Mouse (Mus musculus): ENCODE results near the gene Shisal2a. TPM values are rescaled to one million over a fixed set of nuclear protein-coding genes. Genes with fewer than 3 reads are reported as not detected.

Gene Shisal2a
- polyA plus RNA-seq, 1 experiment from 2014 or later: 5.6 TPM

- WGBS: 90% methylated on average over 10 of the region's 10 CpGs
- Histone ChIP-seq H3K4me3 (no peak overlapping the region), H3K9me3 (no peaks in the 10 kb centered on the region), H3K4me1 (peaks cover 10% of the 10 kb centered on the region; the same call in 1 of the 2 replicates), H3K36me3 (replicated peaks) (peaks cover 38% of the 10 kb centered on the region), H3K27ac (replicated peaks) (no peak overlapping the region), H3K27me3 (replicated peaks; ENCODE audit: low read depth, poor library complexity, severe bottlenecking) (no peaks in the 10 kb centered on the region)
- DNase-seq (ENCODE audit: low spot score): no peak
Observed at GRCm38 (mm10) chr4:108400395-108400794, 17.2 kb upstream of the Shisal2a start.

GRCm38 (mm10) chr4:108394236-108394635 is 11.1 kb upstream of the Shisal2a start:
- Histone ChIP-seq H3K9me3 (no peaks in the 10 kb centered on the region), H3K4me3 (no peak overlapping the region), H3K4me1 (no peaks in the 10 kb centered on the region), H3K27me3 (replicated peaks; ENCODE audit: low read depth, poor library complexity, severe bottlenecking) (no peaks in the 10 kb centered on the region), H3K27ac (replicated peaks) (no peak overlapping the region), H3K36me3 (replicated peaks) (no peaks in the 10 kb centered on the region)
- no peak for DNase-seq (ENCODE audit: low spot score)

DNA sequence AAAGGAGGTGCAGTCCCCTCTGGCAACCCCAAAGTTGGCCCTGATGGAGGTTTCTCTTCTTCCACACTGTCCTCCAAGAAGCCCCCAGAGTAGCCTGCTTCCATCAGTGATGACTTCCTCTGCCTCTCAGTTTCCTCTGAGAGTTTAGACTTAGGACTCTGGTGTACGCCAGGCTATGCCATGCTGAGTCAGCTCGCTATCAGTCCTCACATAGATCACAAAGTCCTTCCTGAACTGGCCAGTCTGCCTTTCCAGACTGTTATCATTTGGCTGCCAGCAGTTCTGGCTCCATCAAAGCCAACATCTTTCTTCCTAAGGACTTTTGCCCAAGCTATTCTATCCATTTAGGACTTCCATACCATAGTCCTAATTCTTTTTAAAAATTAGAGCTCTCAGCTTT is 9.4 kb upstream of the Shisal2a start:
- 76% methylated on average over 2 of the region's 2 CpGs for WGBS
- Histone ChIP-seq H3K27me3 (replicated peaks; ENCODE audit: low read depth, poor library complexity, severe bottlenecking) (no peaks in the 10 kb centered on the region), H3K27ac (replicated peaks) (no peak overlapping the region), H3K9me3 (no peaks in the 10 kb centered on the region), H3K36me3 (replicated peaks) (no peaks in the 10 kb centered on the region), H3K4me3 (no peak overlapping the region), H3K4me1 (peaks cover 16% of the 10 kb centered on the region)
- DNase-seq (ENCODE audit: low spot score): no peak

DNA sequence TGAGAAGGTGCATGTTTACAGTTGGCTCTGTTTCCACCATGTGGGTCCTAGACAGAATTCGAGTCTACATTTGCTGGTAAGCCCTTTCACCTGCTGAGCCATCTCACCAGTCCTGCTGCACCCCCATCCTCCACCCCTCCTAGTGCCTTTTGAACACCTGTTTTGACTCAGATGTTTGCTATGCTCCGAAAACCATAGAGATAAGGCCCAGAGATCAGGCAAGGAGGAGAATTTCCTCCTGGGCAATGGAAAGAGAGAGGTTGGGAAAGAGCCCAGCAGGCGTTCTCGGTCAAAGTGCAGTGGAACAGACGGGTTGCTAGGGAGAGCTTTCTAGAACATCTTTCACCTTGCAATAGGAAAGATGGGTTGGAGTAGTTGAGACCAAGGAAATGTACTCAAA is 8.0 kb upstream of the Shisal2a start:
- no peak overlapping the region for H3K27ac ChIP-seq (replicated peaks)
- H3K4me1 ChIP-seq: peaks cover 26% of the 10 kb centered on the region
- no peaks in the 10 kb centered on the region for H3K36me3 ChIP-seq (replicated peaks)
- H3K4me3 ChIP-seq: no peak overlapping the region
- 84% methylated on average over 5 of the region's 5 CpGs for WGBS
- DNase-seq (ENCODE audit: low spot score): no peak
- no peaks in the 10 kb centered on the region for H3K9me3 ChIP-seq
- H3K27me3 ChIP-seq (replicated peaks; ENCODE audit: low read depth, poor library complexity, severe bottlenecking): no peaks in the 10 kb centered on the region

- Histone ChIP-seq H3K27ac (replicated peaks) (peak overlapping the region; percentile 92), H3K27me3 (replicated peaks; ENCODE audit: low read depth, poor library complexity, severe bottlenecking) (peaks cover 14% of the 10 kb centered on the region), H3K4me1 (peaks cover 34% of the 10 kb centered on the region), H3K9me3 (no peaks in the 10 kb centered on the region), H3K4me3 (no peak overlapping the region), H3K36me3 (replicated peaks) (no peaks in the 10 kb centered on the region)
- DNase-seq (ENCODE audit: low spot score): no peak
- WGBS: 67% methylated on average over 3 of the region's 3 CpGs
Observed at GRCm38 (mm10) chr4:108388741-108389140, 5.6 kb upstream of the Shisal2a start.

GRCm38 (mm10) chr4:108387681-108388253 is 4.6 kb upstream of the Shisal2a start:
- 4% methylated on average over 18 of the region's 18 CpGs for WGBS
- peak overlapping the region; percentile 47 for H3K4me3 ChIP-seq
- peaks cover 44% of the 10 kb centered on the region for H3K4me1 ChIP-seq
- peaks cover 24% of the 10 kb centered on the region for H3K27me3 ChIP-seq (replicated peaks; ENCODE audit: low read depth, poor library complexity, severe bottlenecking)
- H3K27ac ChIP-seq (replicated peaks): peak overlapping the region; percentile 92
- H3K36me3 ChIP-seq (replicated peaks): no peaks in the 10 kb centered on the region
- H3K9me3 ChIP-seq: no peaks in the 10 kb centered on the region
- peak; percentile 83 for DNase-seq (ENCODE audit: low spot score)

GRCm38 (mm10) chr4:108387106-108387505 is 4.0 kb upstream of the Shisal2a start:
- Histone ChIP-seq H3K36me3 (replicated peaks) (no peaks in the 10 kb centered on the region), H3K4me1 (peaks cover 44% of the 10 kb centered on the region), H3K27me3 (replicated peaks; ENCODE audit: low read depth, poor library complexity, severe bottlenecking) (peaks cover 30% of the 10 kb centered on the region), H3K4me3 (peak overlapping the region; percentile 47), H3K9me3 (no peaks in the 10 kb centered on the region), H3K27ac (replicated peaks) (peak overlapping the region; percentile 92)
- 35% methylated on average over 4 of the region's 4 CpGs for WGBS
- peak; percentile 58 for DNase-seq (ENCODE audit: low spot score)

- DNase-seq (ENCODE audit: low spot score): no peak
- Histone ChIP-seq H3K9me3 (no peaks in the 10 kb centered on the region), H3K27ac (replicated peaks) (no peak overlapping the region), H3K27me3 (replicated peaks; ENCODE audit: low read depth, poor library complexity, severe bottlenecking) (peaks cover 39% of the 10 kb centered on the region), H3K4me3 (no peak overlapping the region), H3K36me3 (replicated peaks) (no peaks in the 10 kb centered on the region), H3K4me1 (peaks cover 44% of the 10 kb centered on the region)
- 23% methylated on average over 1 of the region's 1 CpGs for WGBS
Observed at GRCm38 (mm10) chr4:108386087-108386486, 2.9 kb upstream of the Shisal2a start.

- peaks cover 39% of the 10 kb centered on the region for H3K27me3 ChIP-seq (replicated peaks; ENCODE audit: low read depth, poor library complexity, severe bottlenecking)
- 28% methylated on average over 1 of the region's 1 CpGs for WGBS
- H3K4me3 ChIP-seq: no peak overlapping the region
- H3K36me3 ChIP-seq (replicated peaks): no peaks in the 10 kb centered on the region
- DNase-seq (ENCODE audit: low spot score): no peak
- no peak overlapping the region for H3K27ac ChIP-seq (replicated peaks)
- H3K4me1 ChIP-seq: peaks cover 40% of the 10 kb centered on the region
- H3K9me3 ChIP-seq: no peaks in the 10 kb centered on the region
Observed at GRCm38 (mm10) chr4:108380146-108380545, 3.0 kb downstream of the Shisal2a start.

- 87% methylated on average over 3 of the region's 3 CpGs for WGBS
- Histone ChIP-seq H3K27ac (replicated peaks) (peak overlapping the region; percentile 40), H3K36me3 (replicated peaks) (no peaks in the 10 kb centered on the region), H3K4me3 (no peak overlapping the region), H3K27me3 (replicated peaks; ENCODE audit: low read depth, poor library complexity, severe bottlenecking) (peaks cover 32% of the 10 kb centered on the region), H3K9me3 (no peaks in the 10 kb centered on the region), H3K4me1 (peaks cover 40% of the 10 kb centered on the region)
- no peak for DNase-seq (ENCODE audit: low spot score)
Observed at GRCm38 (mm10) chr4:108379476-108379875, 3.7 kb downstream of the Shisal2a start.

DNA sequence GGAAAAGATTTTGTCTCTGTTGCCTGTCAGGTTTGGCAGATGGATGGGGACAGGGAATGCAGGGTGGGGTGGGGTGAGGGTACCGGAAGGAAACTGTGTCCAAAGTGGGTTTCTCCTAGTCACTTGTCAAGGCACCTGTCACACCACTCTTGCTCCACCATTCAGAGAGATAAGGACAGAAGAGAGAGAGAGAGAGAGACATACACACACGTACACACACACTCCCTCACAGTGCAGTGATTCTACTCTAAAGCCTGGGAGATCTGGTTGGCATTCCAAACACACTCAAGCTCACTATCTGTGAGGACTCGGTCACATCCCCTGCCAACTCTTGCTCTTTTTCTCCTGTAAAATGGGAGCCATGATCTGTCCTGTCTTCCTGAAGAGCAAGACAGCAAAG is 11.0 kb downstream of the Shisal2a start:
- H3K4me3 ChIP-seq: no peak overlapping the region
- peaks cover 22% of the 10 kb centered on the region for H3K4me1 ChIP-seq
- DNase-seq (ENCODE audit: low spot score): no peak
- H3K36me3 ChIP-seq (replicated peaks): no peaks in the 10 kb centered on the region
- no peaks in the 10 kb centered on the region for H3K27me3 ChIP-seq (replicated peaks; ENCODE audit: low read depth, poor library complexity, severe bottlenecking)
- no peak overlapping the region for H3K27ac ChIP-seq (replicated peaks)
- 82% methylated on average over 3 of the region's 3 CpGs for WGBS
- H3K9me3 ChIP-seq: no peaks in the 10 kb centered on the region

GRCm38 (mm10) chr4:108371421-108371820 is 11.7 kb downstream of the Shisal2a start:
- H3K9me3 ChIP-seq: no peaks in the 10 kb centered on the region
- peaks cover 22% of the 10 kb centered on the region for H3K4me1 ChIP-seq
- H3K4me3 ChIP-seq: no peak overlapping the region
- H3K36me3 ChIP-seq (replicated peaks): no peaks in the 10 kb centered on the region
- H3K27me3 ChIP-seq (replicated peaks; ENCODE audit: low read depth, poor library complexity, severe bottlenecking): no peaks in the 10 kb centered on the region
- no peak overlapping the region for H3K27ac ChIP-seq (replicated peaks)
- WGBS: 91% methylated on average over 3 of the region's 3 CpGs
- no peak for DNase-seq (ENCODE audit: low spot score)

GRCm38 (mm10) chr4:108370409-108370808 is 12.7 kb downstream of the Shisal2a start:
- no peak overlapping the region for H3K27ac ChIP-seq (replicated peaks)
- WGBS: 69% methylated on average over 4 of the region's 4 CpGs
- DNase-seq (ENCODE audit: low spot score): no peak

More at GRCm38 (mm10) chr4:108370409-108370808, 12.7 kb downstream of the Shisal2a start:
- no peaks in the 10 kb centered on the region for H3K36me3 ChIP-seq (replicated peaks)
- H3K27me3 ChIP-seq (replicated peaks; ENCODE audit: low read depth, poor library complexity, severe bottlenecking): no peaks in the 10 kb centered on the region
- H3K4me3 ChIP-seq: no peak overlapping the region
- peaks cover 19% of the 10 kb centered on the region for H3K4me1 ChIP-seq
- H3K9me3 ChIP-seq: no peaks in the 10 kb centered on the region
